Mouse (Mus musculus): ENCODE results near the gene Hoxa1.

- TF ChIP-seq CTCF (IDR thresholded peaks at IDR 0.05; ENCODE audit: low read depth) = no peak
- TF ChIP-seq EP300 (IDR thresholded peaks at IDR 0.05; ENCODE audit: low read depth) = no peak
Observed at GRCm38 (mm10) chr6:52184668-52185067, 26.6 kb upstream of the Hoxa1 start.
